Mouse (Mus musculus): ENCODE results near the gene Duoxa1.

Duoxa1 gene

DNA sequence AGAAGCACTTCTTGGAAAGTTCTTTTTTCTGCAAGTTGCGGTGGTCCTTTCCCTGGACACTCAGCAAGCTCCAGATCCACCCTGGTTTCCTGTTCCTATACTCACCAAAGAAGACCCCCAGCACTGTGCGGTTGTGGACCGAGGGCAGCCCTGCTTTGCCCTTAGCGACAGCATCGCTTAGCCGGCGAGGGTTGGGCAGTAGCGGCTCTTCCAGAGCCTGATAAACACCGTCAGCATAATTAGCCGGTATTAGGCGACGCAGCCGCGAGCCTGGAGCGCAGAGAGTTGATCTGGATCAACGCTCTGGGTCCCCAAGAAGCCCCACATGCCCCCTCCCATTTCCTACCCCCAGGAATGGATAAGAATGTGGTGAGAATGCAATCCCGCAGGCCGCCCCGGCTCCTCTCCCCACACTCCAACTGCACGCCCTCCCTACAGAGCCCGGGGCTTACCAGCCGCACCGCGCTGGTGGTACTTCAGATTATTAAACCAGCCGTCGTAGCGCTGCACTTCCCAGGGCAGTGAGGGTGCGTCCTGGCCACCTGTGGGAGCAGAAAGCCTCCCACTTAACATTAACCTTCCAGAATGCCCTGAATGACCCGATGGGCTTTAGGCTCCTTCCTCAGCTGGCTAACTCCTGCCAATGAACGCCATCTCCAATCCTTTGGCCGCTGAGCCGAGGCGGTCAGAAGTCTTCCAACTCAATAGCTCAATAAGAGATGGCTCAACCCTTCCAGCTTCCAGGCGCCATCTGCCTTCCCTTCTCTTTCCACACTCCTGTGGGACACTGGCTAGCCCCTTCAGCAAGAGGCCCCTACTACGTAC, 16.0 kb downstream of the Duoxa1 start:
- DNase-seq (ENCODE audit: low spot score) = peak; percentile 34

DNA sequence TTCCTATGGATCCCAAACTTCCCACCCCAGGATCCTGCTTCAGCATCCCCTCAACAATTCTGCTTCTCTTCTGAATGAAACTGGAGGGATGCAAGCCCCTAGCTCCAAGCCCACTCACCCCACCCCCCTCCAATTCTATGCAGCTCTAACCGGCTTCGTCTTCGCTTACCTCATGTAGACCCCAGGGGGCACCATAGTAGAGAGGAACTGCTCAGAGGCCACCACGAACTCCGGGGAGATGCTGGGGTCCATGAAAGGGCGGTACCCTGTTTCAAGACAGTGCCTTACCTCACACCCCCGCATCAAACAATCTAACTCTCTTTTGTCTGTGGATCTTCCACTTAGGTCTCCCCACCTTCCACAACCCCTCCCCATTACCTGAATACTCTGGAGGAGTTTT, 18.6 kb downstream of the Duoxa1 start:
- peak; percentile 20 for DNase-seq (ENCODE audit: low spot score)

DNA sequence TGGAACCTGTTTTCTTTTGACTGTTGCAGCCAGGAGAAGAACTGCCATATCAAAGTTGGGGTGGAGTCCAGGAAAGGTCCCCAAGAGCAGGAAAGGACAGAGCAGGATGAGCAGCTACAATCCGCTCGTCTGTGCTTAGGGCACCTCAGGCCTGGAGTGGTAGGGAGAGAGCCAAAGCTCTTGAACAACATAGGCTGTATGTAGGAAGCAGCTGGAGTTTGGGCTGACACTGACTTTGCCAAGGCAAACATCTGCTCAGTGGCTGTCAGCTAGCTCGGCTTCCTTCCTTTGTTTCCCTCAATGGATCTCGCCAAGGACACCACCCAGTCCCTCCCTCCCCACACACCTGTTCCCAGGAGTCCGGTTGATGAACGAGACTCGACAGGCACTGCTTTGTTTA, 27.4 kb downstream of the Duoxa1 start:
- DNase-seq (ENCODE audit: low spot score) = no peak

DNA sequence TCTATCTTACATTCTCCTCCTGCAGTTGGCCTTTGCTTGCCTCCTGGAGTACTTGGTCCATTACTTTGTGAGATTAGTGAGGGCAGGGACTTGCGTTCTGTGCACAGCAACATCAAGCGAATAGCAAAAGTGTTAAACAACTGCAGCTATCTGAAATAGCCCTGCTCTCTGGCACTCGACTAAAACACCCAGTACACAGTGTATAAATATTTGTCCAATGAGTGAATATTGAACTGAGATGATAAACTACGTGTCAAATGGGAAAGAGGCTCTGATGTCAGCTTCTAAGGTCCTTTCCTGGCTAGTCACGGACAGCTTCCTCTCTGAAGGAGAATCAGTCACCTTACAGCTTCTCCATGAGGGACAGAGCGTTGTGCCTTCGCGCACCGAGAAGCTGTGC, 29.4 kb downstream of the Duoxa1 start:
- no peak for DNase-seq (ENCODE audit: low spot score)

DNA sequence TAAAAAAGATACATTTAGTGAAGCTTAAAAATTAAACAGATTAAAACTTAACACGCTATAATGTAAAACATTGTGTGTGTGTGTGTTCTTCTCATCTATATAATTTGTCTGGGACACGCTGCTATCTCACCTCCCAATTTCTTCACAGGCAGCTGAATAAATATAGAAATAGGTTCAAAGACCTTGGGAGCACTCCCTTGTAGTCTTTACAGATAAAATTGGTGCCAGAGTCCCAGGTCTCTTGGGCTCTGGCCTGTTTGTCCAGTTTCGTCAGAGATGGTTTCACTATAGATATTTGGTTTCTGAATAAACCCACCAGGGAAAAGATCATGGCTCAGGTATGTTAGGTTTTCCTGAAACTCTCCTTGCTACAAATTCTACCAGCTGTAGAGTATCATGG, 34.8 kb downstream of the Duoxa1 start:
- no peak for DNase-seq (ENCODE audit: low spot score)

DNA sequence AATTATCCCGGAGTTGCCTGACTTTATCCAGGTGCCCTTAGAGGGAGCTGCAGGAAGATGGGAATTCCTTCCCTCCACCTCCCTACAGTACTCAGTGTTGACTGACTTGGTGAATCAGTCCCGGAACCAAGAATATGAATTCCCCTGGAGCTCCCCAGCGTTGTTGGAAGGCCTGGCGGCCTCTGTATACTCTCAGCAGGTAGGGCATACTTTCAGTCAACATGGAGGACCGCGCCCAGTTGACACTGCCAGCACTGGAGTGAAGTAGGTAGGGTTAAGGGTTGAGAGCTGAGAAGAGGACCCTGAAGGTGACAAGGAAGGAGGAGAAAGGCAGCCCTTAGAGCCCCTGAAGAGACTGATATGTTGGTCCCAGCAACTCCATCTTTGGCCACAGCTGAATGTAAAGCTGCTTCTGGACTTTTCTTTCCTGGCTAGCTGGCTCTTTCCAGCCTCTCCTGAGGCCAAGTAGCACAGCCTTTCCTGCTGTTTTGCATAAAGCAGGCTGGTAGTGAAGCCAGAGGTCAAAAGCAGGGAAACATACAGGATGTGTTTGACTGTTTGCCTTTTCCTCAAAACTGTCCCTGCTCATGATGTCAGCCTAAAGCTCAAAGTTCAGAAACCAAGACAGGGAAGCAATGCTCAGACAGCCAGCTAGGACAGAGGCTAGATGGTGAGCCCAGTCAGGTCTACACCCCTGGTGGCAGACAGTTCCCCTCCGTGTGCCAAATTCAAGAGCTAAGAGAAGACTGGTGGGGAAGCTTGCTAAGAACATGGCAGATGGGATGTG, 46.9 kb downstream of the Duoxa1 start:
- no peak for DNase-seq (ENCODE audit: low spot score)

DNA sequence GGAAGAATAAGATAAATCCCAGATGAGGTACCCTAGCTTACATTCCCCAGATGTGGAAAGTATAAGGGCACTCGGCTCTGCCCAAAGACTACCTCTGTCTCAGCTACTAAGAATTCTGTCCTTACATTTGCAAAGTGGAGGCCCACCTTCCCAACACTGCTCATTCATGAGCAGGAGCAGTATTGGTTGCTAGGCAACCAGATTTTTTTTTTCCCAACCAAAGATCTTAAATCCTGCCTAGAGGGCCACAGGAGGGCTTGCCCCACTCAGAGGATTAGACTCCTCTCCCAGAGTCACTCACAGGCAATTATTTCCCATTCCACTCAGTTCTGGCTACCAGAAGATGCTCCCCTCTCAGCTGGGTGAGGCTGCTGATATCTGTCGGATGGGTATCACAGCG, 48.8 kb downstream of the Duoxa1 start:
- DNase-seq (ENCODE audit: low spot score) = peak; percentile 50

DNA sequence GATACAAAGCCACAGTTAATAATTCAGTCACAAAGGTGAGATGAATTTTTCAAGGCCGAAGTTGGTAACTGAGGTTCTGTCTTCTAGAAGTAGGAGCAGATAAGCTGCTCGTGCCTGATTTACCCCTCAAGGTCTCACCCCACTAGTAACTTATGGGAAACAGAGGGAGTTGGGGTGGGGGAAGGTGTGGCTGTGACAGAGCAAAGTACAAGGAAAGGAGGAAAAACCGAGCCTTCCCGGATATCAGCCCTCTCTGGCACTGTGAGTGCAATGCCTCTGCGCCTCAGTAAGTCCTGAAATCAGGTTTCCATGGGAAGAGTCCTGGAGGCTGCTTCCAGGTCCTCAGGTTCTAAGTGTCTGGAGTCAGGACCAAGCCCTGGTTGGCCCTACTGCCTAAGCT, 52.8 kb downstream of the Duoxa1 start:
- no peak for DNase-seq (ENCODE audit: low spot score)

DNA sequence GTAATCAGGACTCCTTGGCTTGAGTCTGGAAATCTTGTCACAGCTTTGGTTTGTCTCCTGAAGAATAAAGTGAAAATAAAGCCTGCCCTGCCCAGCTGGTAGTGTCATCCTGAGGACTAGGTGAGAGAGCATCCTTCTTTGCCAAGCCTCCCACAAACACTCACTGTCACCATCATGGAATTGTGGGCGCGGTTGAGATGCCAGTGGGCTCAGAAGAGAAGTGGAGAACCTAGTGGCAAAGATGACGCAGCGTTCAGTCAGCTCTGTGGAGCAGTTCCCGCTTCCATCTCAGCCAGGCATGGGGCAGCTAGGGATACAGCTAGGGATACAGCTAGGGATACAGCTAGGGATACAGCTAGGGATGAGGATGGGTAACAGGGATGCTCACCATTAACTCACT, 57.5 kb downstream of the Duoxa1 start:
- DNase-seq (ENCODE audit: low spot score) = no peak

All from embryo, embryonic 10 days (tissue).